Mouse (Mus musculus): ENCODE results near the gene Galr3.
"Not testable (repeated sequence)": the region's sequence is repeated elsewhere in the genome, so short reads cannot be mapped to it uniquely, and the experiment has no call there.

The Galr3 gene

DNA sequence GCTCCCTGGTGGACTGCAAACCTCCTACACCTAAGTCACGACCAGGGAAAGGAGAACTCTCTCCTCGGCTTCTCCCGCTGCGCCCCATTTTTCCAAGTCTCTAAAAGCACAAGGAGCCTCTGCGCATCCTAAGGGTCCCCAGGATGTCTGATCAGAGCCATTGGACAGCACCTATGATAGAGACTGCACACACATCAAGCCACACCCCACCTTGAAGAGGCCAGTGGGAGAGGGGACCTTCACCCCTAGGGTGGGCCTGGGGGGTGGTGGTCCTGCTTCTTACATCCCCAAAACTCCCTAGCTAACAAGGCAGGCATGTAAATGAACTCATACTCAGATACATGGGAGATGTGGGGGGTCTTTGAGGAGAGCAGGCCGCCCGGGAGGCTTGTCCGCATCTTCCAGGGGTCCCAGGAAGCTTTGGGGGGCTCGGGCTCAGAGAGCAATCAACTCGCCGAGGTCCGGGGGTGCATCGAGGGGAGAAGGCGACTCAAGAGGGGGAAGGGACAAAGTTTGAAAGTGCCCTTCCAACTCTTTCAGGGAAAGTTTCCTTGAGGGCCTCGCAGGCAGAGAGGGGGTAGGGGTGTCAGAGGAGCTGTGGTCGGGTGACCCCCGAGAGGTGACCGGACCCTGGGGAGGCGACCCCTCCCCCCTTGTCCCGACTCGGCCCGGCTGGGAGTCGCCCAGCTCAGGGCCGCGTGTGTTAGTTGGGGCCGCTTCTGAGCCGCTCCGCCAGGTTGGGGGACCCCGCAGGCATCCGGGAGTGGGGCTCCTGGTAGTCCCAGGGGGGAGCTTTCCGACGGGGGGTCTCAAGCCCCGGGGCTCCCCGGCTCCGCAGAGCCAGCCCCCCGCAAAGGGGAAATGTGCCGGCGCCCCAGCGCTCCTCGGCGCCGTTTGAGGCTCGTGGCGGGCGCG, 14.1 kb upstream of the Galr3 start:
- DNase-seq = peak; percentile 46 to 61

DNA sequence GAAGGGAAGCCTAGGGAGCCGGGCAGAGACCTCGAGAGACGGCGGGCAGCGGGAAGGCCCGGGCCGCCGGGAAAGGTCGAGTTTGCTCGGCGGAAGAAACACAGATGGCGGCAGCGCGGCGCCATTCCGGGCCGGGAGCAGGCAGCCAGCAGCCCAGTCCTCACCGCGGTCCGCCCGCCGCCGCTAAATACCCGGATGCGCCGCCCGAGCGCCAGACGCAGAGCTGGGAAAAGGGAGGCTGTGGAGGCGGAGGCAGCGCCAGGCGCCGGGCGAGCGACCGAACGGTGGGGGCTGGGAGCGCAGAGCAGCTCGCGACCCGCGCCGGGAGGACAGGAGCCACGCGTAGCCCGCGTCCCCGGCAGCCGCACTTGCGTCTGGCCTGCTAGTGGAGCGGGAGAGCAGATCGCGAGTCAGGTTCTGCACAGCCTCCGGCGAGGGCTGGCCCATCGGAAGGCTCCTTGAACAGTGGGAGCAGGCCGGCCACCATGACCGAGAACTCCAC, 13.4 kb upstream of the Galr3 start, which contains the start of gene H1f0:
TSS of gene H1f0 (plus strand) at position 214 of the 502 bp plus-strand sequence.
- peak; percentile 96 to 98 for DNase-seq

DNA sequence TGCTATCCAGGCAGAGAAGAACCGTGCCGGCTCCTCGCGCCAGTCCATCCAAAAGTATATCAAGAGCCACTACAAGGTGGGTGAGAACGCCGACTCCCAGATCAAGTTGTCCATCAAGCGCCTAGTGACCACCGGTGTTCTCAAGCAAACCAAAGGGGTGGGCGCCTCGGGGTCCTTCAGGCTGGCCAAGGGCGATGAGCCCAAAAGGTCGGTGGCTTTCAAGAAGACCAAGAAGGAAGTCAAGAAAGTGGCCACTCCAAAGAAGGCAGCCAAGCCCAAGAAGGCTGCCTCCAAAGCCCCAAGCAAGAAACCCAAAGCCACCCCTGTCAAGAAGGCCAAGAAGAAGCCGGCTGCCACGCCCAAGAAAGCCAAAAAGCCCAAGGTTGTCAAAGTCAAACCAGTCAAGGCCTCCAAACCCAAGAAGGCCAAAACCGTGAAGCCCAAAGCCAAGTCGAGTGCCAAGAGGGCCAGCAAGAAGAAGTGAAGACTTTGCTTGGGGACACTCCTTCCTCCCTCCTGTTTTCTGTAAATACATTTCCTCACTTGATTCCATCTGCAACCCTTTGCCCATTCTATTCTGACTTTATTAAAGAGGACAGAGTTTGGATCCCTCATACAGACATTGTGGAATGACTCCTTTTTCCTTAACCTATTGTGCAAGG, 12.7 kb upstream of the Galr3 start:
- no peak for DNase-seq

DNA sequence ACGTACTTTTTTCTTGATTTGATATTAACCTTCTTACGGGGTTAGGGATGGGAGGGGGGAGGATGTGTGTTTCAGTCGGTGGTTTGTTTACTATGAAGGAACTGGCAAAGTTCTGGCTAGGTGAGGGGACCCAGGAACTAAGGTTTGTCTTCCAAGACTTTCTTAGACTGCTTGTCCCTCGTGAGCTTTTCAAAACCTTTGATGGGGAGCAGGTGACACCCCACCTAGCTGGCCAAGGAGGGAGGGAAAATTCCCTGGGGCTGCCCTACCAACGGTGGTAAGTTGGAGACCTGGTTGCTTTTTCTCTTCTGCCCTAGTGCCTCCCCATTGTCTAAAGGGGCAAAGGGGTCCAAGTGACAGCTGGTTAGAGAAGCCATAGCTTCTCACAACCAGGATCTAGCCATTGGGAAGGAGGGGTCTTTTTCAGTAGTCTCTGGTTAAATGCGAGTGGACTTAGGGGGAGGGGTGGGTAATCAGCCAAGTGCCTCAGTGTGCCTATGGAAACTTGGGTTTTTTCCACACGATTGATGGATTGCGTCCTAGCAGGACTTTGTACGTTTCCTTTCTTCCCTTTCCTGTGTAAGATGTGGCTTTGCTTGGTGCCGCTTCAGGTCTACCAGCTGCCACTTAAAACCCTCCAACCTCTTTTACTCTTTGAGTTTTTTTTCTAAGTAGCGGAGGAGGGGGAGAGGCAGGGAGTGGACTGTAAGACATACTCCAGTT, 12.0 kb upstream of the Galr3 start:
- DNase-seq = peak in 1 of 2 experiments; percentile 30

DNA sequence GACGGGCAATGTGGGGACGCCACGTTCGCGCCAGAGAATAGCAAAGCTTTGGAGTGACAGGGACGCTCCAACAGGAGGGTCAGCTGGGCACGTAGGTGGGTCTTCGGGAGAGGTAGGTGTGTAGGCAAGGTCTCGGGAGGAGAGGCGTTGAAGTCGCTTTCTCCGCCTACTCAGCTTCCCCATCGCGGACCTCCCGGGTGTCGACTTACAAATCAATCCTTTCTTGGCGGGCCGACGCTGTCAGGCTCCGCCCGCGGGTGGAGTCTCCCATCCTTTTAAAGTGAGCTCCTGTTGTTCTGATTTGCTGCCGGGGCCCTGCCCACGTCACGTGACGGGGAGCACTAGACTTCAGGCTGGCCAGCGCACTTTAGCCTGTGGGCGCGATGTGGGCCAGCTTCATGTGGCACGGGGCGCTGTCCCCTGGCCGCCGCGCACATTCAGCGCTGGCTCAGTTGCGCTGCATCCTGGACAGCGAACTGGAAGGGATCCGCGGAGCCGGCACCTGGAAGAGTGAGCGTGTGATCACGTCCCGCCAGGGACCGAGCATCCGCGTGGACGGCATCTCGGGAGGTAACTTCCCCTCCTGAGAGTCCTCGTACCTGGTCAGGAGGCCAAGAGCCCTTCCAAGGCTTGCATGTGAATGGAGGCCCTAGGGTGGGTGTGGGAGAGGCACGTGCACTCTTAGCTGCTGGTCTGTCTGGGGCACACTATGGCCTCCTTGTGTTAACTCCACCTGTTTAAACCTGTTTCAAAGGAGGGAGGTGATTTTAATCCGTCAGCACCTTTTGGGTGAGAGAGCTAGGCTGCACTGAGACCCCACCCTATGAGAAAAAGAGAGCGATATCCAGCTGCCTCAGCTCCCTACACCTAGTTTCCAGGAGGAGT, 10.9 kb upstream of the Galr3 start:
- DNase-seq = peak; percentile 87 to 92

DNA sequence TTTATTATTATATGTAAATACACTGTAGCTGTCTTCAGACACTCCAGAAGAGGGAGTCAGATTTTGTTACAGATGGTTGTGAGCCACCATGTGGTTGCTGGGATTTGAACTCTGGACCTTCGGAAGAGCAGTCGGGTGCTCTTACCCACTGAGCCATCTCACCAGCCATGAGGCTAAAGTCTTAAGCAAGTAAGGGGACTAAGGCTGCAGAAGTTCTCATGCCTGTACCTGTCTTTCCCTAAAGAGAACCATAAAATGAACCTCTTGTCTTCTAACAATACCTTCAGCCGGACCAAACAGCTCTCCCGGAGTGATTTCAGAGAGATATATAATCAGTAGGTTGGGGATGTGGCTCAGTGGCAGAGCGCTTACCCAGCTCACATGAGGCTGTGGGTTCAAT, 9.8 kb upstream of the Galr3 start:
- not testable (repeated sequence) for DNase-seq

DNA sequence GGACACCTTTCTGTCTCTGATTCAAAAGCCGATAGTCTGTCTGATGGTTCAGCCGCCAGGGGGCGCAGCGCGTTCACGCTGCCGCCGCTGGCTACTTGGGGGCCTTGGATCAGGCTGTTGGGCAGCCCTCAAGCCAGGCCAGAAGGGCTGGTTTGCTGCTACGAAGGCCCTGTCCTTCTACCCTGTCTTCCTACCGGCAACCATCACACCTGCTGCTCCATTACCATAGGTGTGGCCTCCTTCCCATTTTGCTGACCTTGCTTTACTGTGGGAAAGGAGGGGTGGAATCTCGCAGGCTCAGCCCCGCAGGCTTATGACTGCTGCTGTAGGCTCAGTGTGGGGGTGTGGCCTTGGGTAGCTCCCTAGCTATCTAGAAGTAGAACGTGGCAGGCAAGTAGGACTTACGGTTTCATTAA, 3.8 kb upstream of the Galr3 start:
- peak; percentile 78 to 90 for DNase-seq

DNA sequence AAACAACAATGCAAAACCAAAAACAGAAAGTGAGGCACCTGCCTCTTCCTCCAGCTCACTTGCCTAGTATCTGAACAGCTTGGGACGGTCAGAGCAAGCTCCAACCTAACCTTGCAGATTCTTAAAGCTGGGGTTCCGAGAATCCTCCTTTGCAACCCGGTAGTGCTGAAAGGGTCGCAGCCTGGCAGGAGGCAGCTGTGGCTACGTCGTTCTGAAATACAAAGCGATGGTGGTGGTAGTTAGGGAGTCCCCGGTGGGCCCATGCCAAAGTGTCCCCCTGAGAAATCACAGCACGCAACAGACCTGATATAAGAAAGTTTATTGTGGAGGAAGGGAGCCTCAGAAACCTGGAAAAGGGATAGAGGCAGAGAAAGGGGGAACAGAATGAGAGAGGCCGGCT, 3.4 kb upstream of the Galr3 start:
- DNase-seq = no peak

DNA sequence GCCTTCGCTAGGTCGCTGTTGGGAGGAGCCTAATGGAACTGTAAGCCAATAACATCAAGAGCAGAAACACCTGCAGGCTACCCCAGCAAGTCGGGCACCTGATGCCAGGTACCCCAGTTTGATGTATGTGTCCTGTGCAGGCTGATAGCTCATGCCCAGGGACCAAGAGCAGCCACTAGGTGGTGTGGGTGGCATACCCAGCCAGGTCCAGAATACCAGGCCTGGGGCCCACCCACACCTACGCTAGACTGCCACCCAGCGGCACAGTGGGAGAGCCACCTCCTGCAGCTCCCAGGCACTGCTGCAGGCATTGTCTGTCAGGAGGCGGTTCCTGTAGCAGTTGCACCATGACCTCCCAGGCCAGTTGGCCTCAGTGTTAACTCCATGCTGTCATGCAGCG, 2.8 kb upstream of the Galr3 start:
- peak; percentile 64 to 70 for DNase-seq

DNA sequence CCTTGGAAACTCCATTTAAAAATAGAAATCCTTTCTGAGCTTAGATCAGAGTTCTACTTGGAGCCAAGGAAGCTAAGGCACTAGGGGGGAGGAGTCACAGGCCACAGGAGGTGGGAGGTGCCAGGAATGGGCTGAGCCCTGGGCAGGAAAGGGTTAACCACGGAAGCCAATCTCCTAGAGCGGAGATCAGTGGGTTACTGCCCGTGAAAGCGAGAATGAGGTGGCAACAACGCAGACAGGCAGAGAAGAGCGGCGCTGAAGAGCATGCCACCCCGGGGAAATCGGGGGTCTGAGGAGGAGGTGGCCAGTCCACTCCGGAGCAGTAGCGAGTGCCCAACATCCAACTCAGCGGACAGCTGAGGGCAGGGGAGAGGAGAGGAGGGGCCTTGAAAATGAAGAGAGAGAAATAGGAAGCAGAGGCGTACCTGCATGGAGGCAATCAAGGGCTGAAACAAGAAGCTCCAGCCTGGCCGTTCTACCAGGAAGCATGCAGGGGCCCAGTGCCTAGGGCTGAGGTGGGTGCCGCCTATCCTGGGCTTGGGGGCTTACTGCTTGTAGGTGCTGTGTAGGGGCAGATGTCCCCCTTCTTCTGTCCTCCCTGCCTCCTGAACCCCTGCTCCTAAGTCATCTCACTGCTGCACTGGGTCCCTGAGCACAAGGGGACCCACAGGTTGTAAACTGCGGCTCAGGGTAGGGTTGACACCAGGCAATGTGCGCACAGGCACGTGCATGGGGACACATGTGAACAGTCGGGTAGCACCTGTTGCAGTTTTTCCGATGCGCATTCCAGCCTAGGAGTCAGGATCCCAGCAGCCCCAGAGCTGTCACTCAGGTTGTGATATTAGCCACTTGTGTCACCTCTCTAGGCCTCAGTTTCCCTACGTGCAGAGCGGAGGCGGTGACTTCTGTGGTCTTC, 926 bp upstream of the Galr3 start:
- no peak for DNase-seq

DNA sequence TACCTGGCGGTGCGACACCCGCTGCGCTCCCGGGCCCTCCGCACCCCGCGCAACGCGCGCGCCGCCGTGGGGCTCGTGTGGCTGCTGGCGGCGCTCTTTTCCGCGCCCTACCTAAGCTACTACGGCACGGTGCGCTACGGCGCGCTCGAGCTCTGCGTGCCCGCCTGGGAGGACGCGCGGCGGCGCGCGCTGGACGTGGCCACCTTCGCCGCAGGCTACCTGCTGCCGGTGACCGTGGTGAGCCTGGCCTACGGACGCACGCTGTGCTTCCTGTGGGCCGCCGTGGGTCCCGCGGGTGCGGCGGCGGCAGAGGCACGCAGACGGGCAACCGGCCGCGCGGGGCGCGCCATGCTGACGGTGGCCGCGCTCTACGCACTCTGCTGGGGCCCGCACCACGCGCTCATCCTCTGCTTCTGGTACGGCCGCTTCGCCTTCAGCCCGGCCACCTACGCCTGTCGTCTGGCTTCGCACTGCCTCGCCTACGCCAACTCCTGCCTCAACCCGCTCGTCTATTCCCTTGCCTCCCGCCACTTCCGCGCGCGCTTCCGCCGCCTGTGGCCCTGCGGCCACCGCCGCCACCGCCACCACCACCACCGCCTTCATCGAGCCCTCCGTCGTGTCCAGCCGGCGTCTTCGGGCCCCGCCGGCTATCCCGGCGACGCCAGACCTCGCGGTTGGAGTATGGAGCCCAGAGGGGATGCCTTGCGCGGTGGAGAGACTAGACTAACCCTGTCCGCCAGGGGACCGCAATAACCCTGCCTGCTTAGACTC, 1.2 kb downstream of the Galr3 start:
- peak; percentile 50 to 66 for DNase-seq

DNA sequence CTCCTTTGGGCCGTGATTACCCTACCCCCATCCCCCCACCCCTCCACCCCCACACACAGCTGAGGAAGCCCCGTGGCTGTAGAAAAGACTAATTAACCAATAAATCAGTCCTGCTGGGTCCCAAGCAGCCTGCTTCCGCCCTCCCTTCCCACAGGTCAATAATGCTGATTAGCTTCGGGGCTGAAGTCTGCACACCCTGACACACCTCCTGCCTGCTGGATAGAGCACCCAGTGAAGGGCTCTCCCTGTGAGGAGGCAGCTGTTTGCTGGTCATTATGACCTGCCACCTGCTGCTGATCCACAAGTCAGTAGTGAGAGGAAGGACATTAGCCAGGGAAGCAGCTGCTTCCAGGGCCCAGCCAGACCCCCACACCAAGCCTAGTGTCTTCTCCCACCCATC, 3.2 kb downstream of the Galr3 start:
- no peak for DNase-seq

DNA sequence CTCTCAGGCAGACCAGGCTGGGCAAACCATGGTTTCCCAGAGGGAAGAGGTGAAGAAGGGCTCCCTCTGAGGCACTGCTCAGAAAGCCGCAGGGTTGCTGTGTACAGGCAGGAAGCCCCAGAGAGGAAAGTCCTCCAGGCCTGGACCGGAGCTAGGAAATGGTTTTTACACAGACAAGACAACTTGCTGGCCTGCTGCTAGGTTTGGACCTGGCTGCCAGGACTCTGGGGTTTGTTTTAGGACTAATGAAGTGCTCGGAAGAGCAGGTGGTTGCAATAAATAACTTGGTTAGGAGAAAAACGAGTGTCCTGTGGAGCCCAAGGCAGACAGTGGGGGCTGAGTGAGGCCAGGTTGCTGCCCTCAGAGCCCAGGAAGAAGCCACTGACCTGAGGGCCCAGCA, 6.5 kb downstream of the Galr3 start:
- DNase-seq = peak; percentile 35 to 42

DNA sequence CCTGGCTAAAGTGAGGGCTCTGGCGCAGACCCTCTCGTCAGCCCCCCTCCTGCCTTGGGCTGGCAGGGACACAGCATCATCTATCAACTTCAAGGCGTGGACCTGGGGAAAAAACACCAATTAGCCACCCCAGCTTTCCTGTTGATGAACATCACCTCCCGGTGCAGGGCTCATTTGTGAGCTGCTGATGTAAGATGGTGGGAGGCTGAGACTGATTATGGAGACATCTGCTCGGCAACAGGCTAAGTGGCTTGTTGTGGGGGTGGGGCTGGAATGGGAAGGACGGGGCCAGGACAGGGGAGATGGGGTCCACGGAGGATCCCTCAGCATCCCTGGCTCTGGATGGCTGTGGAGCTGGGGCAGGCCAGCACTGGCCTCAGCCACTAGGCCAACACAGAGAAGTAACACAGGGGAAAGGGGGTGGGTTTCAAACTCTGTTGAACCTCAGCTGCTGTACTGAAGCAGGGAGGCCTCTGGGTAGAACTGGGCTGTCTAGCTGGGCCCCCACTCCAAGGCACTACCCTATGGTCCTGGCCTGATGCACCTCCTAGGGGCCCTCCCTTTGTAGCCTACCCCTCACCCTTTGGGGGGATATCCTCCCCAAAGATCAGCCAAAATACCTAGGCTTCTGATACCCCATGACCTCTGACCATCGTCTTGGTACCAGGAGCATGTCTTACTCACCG, 8.6 kb downstream of the Galr3 start:
- DNase-seq = no peak

DNA sequence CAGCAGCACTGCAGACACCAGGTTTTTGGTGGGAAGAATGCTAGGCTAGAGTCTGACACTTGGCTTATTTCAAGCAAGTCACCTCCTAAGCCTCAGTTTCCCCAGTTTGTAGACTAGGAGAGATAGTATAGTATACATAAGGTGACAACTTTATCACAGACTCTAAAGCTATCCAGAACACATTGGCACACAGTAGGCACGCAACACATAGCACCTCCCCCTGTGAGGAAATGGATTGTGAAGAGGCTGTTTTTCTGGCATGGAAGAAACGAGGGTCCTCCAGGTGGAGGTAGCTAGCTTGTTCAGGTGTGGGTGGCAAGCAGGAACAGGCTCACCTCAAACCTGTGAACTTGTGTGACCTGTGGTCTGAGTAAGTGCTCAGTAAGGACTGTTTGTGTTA, 9.3 kb downstream of the Galr3 start:
- no peak for DNase-seq

DNA sequence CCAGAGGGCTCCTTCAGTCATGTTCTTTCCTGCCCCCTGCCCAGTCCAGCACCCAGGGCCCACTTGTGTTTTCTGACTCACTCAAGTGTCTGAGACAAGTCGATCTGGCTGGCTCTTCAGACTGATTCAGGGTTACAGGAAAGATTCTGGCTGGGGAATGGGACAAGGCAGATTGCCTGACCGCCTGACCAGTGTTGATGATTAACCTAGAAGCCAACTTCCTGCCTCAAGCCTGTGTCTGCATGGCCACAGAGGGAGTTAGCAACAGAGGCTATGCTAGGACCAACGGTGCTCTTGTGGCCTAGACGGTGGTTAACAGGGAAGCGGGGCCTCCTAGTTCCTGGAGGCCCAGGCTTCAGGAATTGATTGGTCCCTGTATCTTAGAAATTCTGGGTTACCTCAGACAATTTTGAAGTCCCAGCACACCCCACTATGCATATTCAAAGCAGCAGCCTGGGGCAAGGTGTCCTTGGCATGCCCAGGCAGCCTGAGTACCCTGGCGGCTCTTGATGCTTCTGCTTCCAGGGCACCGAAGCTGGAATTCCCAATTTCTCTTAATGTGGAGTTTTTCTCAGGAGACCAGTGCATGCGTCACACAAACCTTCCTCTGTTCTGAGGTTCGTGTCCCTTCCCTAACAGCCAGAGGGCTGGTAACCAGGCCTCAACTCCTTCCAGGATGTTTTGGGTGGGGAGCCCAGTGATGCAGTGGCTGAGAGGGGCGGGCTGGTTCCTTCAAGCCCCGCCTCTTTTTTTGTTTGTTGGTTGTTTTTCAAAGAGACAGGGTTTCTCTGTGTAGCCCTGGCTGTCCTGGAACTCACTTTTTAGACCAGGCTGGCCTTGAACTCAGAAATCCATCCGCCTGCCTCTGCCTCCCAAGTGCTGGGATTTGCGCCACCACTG, 10.0 kb downstream of the Galr3 start:
- DNase-seq = no peak

DNA sequence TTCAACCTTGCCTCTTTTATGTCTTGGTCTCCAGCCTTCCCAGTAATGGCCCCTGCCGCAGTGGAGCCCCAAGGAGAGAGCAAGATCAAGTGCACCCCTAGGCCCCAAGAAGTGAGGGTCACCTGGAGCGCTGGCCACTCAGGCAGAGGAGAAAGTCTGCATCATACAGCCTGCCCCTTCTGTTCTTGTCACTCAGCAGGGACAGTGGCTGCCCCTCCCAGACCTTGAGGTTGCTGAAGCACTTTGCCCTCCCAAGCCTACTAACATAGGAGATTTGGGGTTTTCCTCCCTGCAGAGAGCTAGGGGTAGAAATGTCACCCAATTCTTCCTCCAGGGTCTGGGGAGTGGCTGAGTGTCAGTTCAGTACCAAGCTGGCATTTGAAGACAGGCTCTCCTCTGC, 10.7 kb downstream of the Galr3 start:
- DNase-seq = no peak

DNA sequence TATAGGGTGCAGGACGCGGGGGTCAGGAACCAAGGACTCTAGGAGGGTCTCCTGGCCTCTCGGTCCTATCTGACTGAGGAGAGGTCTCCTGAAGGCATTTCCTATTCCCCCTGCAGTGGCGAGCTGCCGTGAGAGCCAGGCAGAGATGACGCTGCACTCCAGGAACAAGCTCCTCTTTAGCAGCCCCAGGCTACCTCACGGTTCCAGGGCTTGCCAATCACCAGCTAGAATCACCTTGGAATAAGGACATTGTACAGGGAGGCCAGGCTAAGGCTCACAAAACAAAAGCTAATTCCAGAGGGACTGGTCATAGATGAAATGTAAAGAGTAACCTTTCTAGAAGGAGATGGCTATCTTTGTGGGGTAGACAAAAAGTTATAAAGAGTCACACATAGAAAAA, 14.9 kb downstream of the Galr3 start:
- DNase-seq = no peak

DNA sequence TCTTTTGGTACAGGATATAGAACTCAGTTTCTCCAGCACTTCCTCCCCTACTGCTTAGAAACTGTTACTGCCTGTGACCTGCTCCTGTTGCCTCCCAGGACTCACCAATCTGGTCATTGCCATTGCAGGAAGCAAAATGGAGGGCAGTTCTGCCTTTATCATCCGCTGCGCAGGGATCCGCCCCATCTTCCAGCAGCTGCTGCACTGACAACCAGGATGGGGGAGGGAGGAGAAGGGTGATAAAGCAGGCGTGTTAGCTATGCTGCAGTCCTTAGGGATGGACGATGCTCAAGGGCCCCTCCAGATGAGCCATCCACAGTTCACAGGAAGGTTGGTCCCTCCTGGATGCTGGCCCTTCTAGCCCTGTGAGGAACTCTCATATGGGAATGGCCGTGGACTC, 16.2 kb downstream of the Galr3 start:
- DNase-seq = no peak

Measured in cerebellum, adult 18-20 months (tissue).